Mouse (Mus musculus) MEL (cell line): ENCODE data around the gene Frmd6. TPM values are rescaled to one million over a fixed set of nuclear protein-coding genes. Genes with fewer than 3 reads are reported as not detected.

Experiments used
- DNase-seq: peaks from one replicate; pipeline ENCODE4 v3.0.0; 2011; ENCODE audit warnings: low read depth, low spot score
- H3K27ac ChIP-seq: 2 replicates; pipeline ENCODE4 v1.5.1; 2012; ENCODE audit warnings: low read depth, mild to moderate bottlenecking, control low read depth, low read length, moderate library complexity; ENCODE audit not compliant: control insufficient read depth
- H3K27me3 ChIP-seq, 2 experiments: fragments of 150-350 bp in 1 of 2; sonication (generic) in 1 of 2; 2 replicates each; pipeline ENCODE4 v1.6.1; 2012; ENCODE audit warnings: low read length in 2 of 2, mild to moderate bottlenecking in 2 of 2, improper control_type of control experiment in 1 of 2, moderate library complexity in 1 of 2; ENCODE audit not compliant: insufficient read depth in 2 of 2, control insufficient read depth in 1 of 2
- H3K36me3 ChIP-seq, 2 experiments: 2 replicates each; pipeline ENCODE4 v1.6.1; 2012 to 2014; ENCODE audit warnings: low read length in 2 of 2, improper control_type of control experiment in 1 of 2, inconsistent platforms in 1 of 2, mild to moderate bottlenecking in 1 of 2; ENCODE audit not compliant: insufficient read depth in 2 of 2, control insufficient read depth in 1 of 2
- H3K4me1 ChIP-seq, 2 experiments: fragments of 150-350 bp in 1 of 2; sonication (generic) in 1 of 2; 2 replicates each; pipeline ENCODE4 v1.6.1; 2012; ENCODE audit warnings: low read length in 2 of 2, improper control_type of control experiment in 1 of 2, mild to moderate bottlenecking in 1 of 2; ENCODE audit not compliant: insufficient read depth in 2 of 2, control insufficient read depth in 1 of 2
- H3K4me3 ChIP-seq, 2 experiments: fragments of 150-350 bp in 1 of 2; sonication (generic) in 1 of 2; 2 replicates each; pipeline ENCODE4 v1.5.1; 2012; ENCODE audit warnings: low read depth in 2 of 2, low read length in 2 of 2, mild to moderate bottlenecking in 2 of 2, moderate library complexity in 2 of 2, control low read depth in 1 of 2, improper control_type of control experiment in 1 of 2; ENCODE audit not compliant: control insufficient read depth in 1 of 2, insufficient read depth in 1 of 2
- H3K79me2 ChIP-seq: 2 replicates; pipeline ENCODE4 v1.6.1; 2012; ENCODE audit warnings: mild to moderate bottlenecking, low read length, moderate library complexity; ENCODE audit not compliant: control insufficient read depth, poor library complexity, insufficient read depth
- H3K9ac ChIP-seq: 2 replicates; pipeline ENCODE4 v1.6.1; 2012; ENCODE audit warnings: low read depth, mild to moderate bottlenecking, control low read depth, low read length, moderate library complexity; ENCODE audit not compliant: control insufficient read depth, poor library complexity, severe bottlenecking
- H3K9me3 ChIP-seq: fragments of 150-350 bp; sonication (generic); replicated peaks from 2 replicates; pipeline ENCODE4 v1.6.1; 2012; ENCODE audit warnings: mild to moderate bottlenecking, low read length, improper control_type of control experiment, moderate library complexity; ENCODE audit not compliant: insufficient read depth
- BHLHE40 ChIP-seq: IDR thresholded peaks from 2 replicates; pipeline ENCODE4 v1.6.1; 2012; ENCODE audit warnings: low read depth, mild to moderate bottlenecking, inconsistent platforms, low read length, improper control_type of control experiment, borderline replicate concordance
- CHD1 ChIP-seq: IDR thresholded peaks from 2 replicates; pipeline ENCODE4 v1.6.1; 2012; ENCODE audit warnings: low read depth, mild to moderate bottlenecking, inconsistent platforms, low read length, improper control_type of control experiment
- CHD2 ChIP-seq: IDR thresholded peaks from 2 replicates; pipeline ENCODE4 v1.6.1; 2011; ENCODE audit warnings: low read length, improper control_type of control experiment
- CTCF ChIP-seq, 3 experiments: IDR thresholded peaks in 2 of 3; conservative IDR thresholded peaks in 1 of 3; 2 replicates each; pipeline ENCODE4 v1.5.1; 2011 to 2012; ENCODE audit warnings: low read length in 3 of 3, low read depth in 2 of 3, mild to moderate bottlenecking in 2 of 3, improper control_type of control experiment in 1 of 3, inconsistent platforms in 1 of 3, mixed read lengths in 1 of 3, moderate library complexity in 1 of 3; ENCODE audit not compliant: control insufficient read depth in 1 of 3, insufficient read depth in 1 of 3, poor library complexity in 1 of 3, severe bottlenecking in 1 of 3
- ETS1 ChIP-seq: IDR thresholded peaks from 2 replicates; pipeline ENCODE4 v1.6.1; 2012; ENCODE audit warnings: low read depth, mild to moderate bottlenecking, inconsistent platforms, low read length, improper control_type of control experiment, moderate library complexity
- KAT2A ChIP-seq: conservative IDR thresholded peaks from 2 replicates; pipeline ENCODE4 v1.6.1; 2012; ENCODE audit warnings: low read depth, low read length, improper control_type of control experiment, inconsistent platforms
- MAFK ChIP-seq: IDR thresholded peaks from 2 replicates; pipeline ENCODE4 v1.6.1; 2011; ENCODE audit warnings: low read depth, mild to moderate bottlenecking, low read length, improper control_type of control experiment, borderline replicate concordance
- MAX ChIP-seq: IDR thresholded peaks from 2 replicates; pipeline ENCODE4 v1.6.1; 2011; ENCODE audit warnings: low read length, improper control_type of control experiment
- MEF2A ChIP-seq: IDR thresholded peaks from 2 replicates; pipeline ENCODE4 v1.6.1; 2014; ENCODE audit warnings: low read depth, mild to moderate bottlenecking, inconsistent platforms, low read length, improper control_type of control experiment; ENCODE audit not compliant: poor library complexity, insufficient replicate concordance, severe bottlenecking; ENCODE audit errors: extremely low read depth
- MXI1 ChIP-seq: IDR thresholded peaks from 2 replicates; pipeline ENCODE4 v1.6.1; 2011; ENCODE audit warnings: mild to moderate bottlenecking, low read depth, low read length, improper control_type of control experiment
- MYB ChIP-seq: IDR thresholded peaks from 2 replicates; pipeline ENCODE4 v1.6.1; 2011; ENCODE audit warnings: mild to moderate bottlenecking, low read depth, low read length, improper control_type of control experiment
- MYC ChIP-seq: IDR thresholded peaks from 2 replicates; pipeline ENCODE4 v1.6.1; 2011; ENCODE audit warnings: low read depth, mild to moderate bottlenecking, low read length, improper control_type of control experiment, moderate library complexity
- NRF1 ChIP-seq: IDR thresholded peaks from 2 replicates; pipeline ENCODE4 v1.6.1; 2014; ENCODE audit warnings: low read depth, mild to moderate bottlenecking, inconsistent platforms, low read length, improper control_type of control experiment, moderate library complexity; ENCODE audit not compliant: poor library complexity, insufficient read depth, severe bottlenecking
- POLR2AphosphoS2 ChIP-seq: IDR thresholded peaks from 2 replicates; pipeline ENCODE4 v1.6.1; 2011; ENCODE audit warnings: low read length, improper control_type of control experiment
- POLR2AphosphoS5 ChIP-seq: IDR thresholded peaks from 2 replicates; pipeline ENCODE4 v1.6.1; 2012; ENCODE audit warnings: low read depth, borderline replicate concordance, mild to moderate bottlenecking, inconsistent platforms, low read length, moderate library complexity, mixed read lengths
- RAD21 ChIP-seq: IDR thresholded peaks from 2 replicates; pipeline ENCODE4 v1.6.1; 2011; ENCODE audit warnings: mild to moderate bottlenecking, low read depth, low read length, improper control_type of control experiment
- RCOR1 ChIP-seq: IDR thresholded peaks from 2 replicates; pipeline ENCODE4 v1.6.1; 2012; ENCODE audit warnings: low read depth, mild to moderate bottlenecking, inconsistent platforms, low read length, improper control_type of control experiment
- SIN3A ChIP-seq: IDR thresholded peaks from 2 replicates; pipeline ENCODE4 v1.6.1; 2012; ENCODE audit warnings: low read length, improper control_type of control experiment, inconsistent platforms
- TBP ChIP-seq: IDR thresholded peaks from 2 replicates; pipeline ENCODE4 v1.8.0; 2011; ENCODE audit warnings: low read depth, low read length, improper control_type of control experiment
- TCF12 ChIP-seq: IDR thresholded peaks from 2 replicates; pipeline ENCODE4 v1.6.1; 2014; ENCODE audit warnings: low read depth, mild to moderate bottlenecking, inconsistent platforms, low read length, improper control_type of control experiment, moderate library complexity
- UBTF ChIP-seq: IDR thresholded peaks from 2 replicates; pipeline ENCODE4 v1.6.1; 2012; ENCODE audit warnings: low read depth, mild to moderate bottlenecking, inconsistent platforms, low read length, improper control_type of control experiment, moderate library complexity, borderline replicate concordance; ENCODE audit not compliant: insufficient read depth
- USF1 ChIP-seq: IDR thresholded peaks from 2 replicates; pipeline ENCODE4 v1.6.1; 2014; ENCODE audit warnings: low read depth, mild to moderate bottlenecking, inconsistent platforms, low read length, improper control_type of control experiment, moderate library complexity
- USF2 ChIP-seq, 2 experiments: IDR thresholded peaks; 2 replicates each; pipeline ENCODE4 v1.6.1; 2011 to 2012; ENCODE audit warnings: improper control_type of control experiment in 2 of 2, low read length in 2 of 2, borderline replicate concordance in 1 of 2, inconsistent platforms in 1 of 2, low read depth in 1 of 2, mild to moderate bottlenecking in 1 of 2; ENCODE audit not compliant: insufficient read depth in 1 of 2
- ZMIZ1 ChIP-seq: IDR thresholded peaks from 2 replicates; pipeline ENCODE4 v1.6.1; 2012; ENCODE audit warnings: low read depth, mild to moderate bottlenecking, inconsistent platforms, low read length, improper control_type of control experiment, moderate library complexity
- ZNF384 ChIP-seq: IDR thresholded peaks from 2 replicates; pipeline ENCODE4 v1.6.1; 2012; ENCODE audit warnings: low read depth, mild to moderate bottlenecking, inconsistent platforms, low read length, improper control_type of control experiment
- polyA plus RNA-seq, 2 experiments: library from polyadenylated mRNA; stranded (reverse) in 1 of 2; unstranded in 1 of 2; fragments of >175 nt in 1 of 2; fragments of >200 nt in 1 of 2; gene quantifications; 2 replicates each; pipeline versions ENCODE4 v1.2.1 to v1.2.4; 2012; ENCODE audit warnings: low replicate concordance in 2 of 2, low read depth in 1 of 2; ENCODE audit not compliant: insufficient read length in 2 of 2, insufficient read depth in 1 of 2, missing spikeins in 1 of 2
- total RNA-seq: library from RNA; depleted of rRNA; stranded (reverse); fragments of 300-350 nt; gene quantifications from 2 replicates; pipeline ENCODE4 v1.2.3, GENCODE M21; 2012

The Frmd6 gene
- total and polyA plus RNA-seq, 3 experiments = 3.7 to 5.0 TPM; not detected in 1

DNA sequence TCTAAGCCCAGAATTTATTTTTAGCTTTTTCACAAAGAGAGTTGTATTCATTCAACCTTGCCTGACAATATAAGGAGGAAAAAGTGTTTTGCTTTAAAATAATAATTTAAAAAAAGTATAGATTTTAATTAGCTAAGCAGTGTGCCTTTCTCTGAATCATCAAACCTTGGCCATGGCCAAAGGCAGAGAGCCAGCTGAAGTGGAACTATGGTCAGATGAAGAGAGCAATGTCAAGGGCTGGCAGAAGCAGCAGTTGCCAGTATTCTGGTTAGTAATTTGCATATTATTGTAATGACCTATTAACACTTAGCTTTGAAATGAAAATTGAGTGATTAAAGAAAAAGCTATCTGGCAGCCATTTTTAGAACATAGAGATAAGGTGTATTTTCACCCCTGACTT lies 47.4 kb upstream of the Frmd6 start:
- Histone ChIP-seq H3K27me3 (peaks cover 6 to 9% of the 10 kb centered on the region in 2 experiments), H3K79me2 (no peaks in the 10 kb centered on the region)
- DNase-seq = no peak
- TF ChIP-seq CHD2 = no peak
- no peak for TF ChIP-seq MAFK
- no peak for TF ChIP-seq RAD21
- TF ChIP-seq KAT2A = no peak
- TF ChIP-seq MYC = no peak
- no peak for TF ChIP-seq ETS1
- TF ChIP-seq MEF2A = no peak
- no peak for TF ChIP-seq NRF1
- no peak for TF ChIP-seq USF1
- no peak for TF ChIP-seq BHLHE40
- no peak for TF ChIP-seq SIN3A
- no peak for TF ChIP-seq RCOR1
- TF ChIP-seq POLR2AphosphoS2 = no peak
- TF ChIP-seq TCF12 = no peak
- no peak for TF ChIP-seq UBTF
- no peak for TF ChIP-seq POLR2AphosphoS5
- TF ChIP-seq TBP = no peak
- no peak for TF ChIP-seq CTCF (IDR thresholded peaks at IDR 0.05 in 2 of 3, conservative IDR thresholded peaks at IDR 0.05 in 1 of 3; ENCODE audit: control insufficient read depth in 1 of 3, insufficient read depth in 1 of 3, low read depth in 2 of 3, low read length in 3 of 3, poor library complexity in 1 of 3, severe bottlenecking in 1 of 3)
- TF ChIP-seq ZMIZ1 = no peak
- no peak for TF ChIP-seq MYB
- TF ChIP-seq, all 39 proteins: peak for 0
- H3K4me1 ChIP-seq = no peaks in the 10 kb centered on the region
- H3K27ac ChIP-seq = no peak overlapping the region
- no peak overlapping the region for H3K9ac ChIP-seq
- H3K36me3 ChIP-seq = no peaks in the 10 kb centered on the region
- no peak overlapping the region for H3K4me3 ChIP-seq
- H3K9me3 ChIP-seq = no peaks in the 10 kb centered on the region

DNA sequence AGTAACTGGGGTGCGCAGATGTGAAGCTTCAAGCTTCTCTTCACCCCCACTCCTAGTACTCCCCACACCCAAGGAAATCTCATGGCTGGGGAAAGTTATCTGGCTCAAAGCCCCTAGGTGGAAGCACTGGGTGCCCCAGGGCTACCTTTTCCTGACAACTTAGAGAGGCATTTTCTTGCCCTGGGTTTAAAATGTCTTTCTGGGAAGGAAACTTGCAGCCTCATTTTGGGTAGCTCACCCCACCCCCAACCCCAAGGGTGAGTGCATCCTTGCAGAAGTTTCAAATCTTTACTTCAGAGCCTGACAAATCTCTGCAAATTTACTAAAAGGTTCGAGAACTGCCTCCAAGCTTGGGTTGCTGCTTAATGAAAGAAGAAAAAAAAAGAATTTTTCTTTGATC lies 47.0 kb upstream of the Frmd6 start:
- Histone ChIP-seq H3K9me3 (no peaks in the 10 kb centered on the region), H3K27me3 (peaks cover 6 to 9% of the 10 kb centered on the region in 2 experiments)
- DNase-seq = no peak

More for the DNA sequence above, 47.0 kb upstream of the Frmd6 start:
- Histone ChIP-seq H3K36me3 (no peaks in the 10 kb centered on the region), H3K4me1 (no peaks in the 10 kb centered on the region), H3K79me2 (no peaks in the 10 kb centered on the region), H3K27ac (no peak overlapping the region), H3K4me3 (no peak overlapping the region), H3K9ac (no peak overlapping the region)
- TF ChIP-seq POLR2AphosphoS2 = no peak
- no peak for TF ChIP-seq USF2 (IDR thresholded peaks at IDR 0.05; ENCODE audit: borderline replicate concordance in 1 of 2, insufficient read depth in 1 of 2, low read depth in 1 of 2, low read length in 2 of 2)
- no peak for TF ChIP-seq MAX
- no peak for TF ChIP-seq MXI1
- no peak for TF ChIP-seq POLR2AphosphoS5
- no peak for TF ChIP-seq ZNF384
- TF ChIP-seq ZMIZ1 = no peak
- no peak for TF ChIP-seq MYC
- TF ChIP-seq UBTF = no peak
- no peak for TF ChIP-seq CHD1
